Mouse (Mus musculus) fat pad, adult 2 months (tissue): ENCODE measurements around the gene Cypt12.

Experiments used
- DNase-seq: peaks from one replicate; pipeline ENCODE4 v3.0.0-alpha.2; 2011; ENCODE audit warnings: low read depth, low spot score; ENCODE audit errors: extremely low read depth

The Cypt12 gene

GRCm38 (mm10) chr3:17948299-17948698, at the start of gene Cypt12:
Gene Cypt12 (plus strand): TSS chr3:17948410.
- no peak for DNase-seq

- no peak for DNase-seq
Measured at GRCm38 (mm10) chr3:17913796-17914195, 34.4 kb upstream of the Cypt12 start.

- DNase-seq: no peak
Measured at GRCm38 (mm10) chr3:17940206-17940605, 8.0 kb upstream of the Cypt12 start.
